In the genomic region with DNA sequence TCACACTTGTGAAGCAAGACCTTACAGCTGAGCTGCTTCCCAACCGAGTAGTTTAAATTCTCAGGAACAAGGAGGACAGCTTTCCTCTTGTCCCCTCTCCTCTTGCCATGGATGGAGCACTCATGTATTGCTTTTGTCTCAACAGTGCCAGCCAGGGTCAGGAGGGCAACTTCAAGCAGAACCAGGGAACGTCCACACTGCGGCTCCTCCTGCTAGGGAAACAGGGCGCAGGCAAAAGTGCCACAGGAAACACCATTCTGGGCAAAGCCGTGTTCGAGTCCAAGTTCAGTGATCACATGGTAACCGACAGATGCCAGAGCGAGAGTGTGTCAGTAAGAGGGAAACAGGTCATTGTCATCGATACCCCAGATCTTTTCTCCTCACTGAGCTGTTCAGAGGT, we compare ENCODE assay signal across 19 mouse cellular contexts. TPM values are rescaled to one million over a fixed set of nuclear protein-coding genes. Genes with fewer than 3 reads are reported as not detected.
"Had no signal": no experiment of that assay in that cellular context is flagged by ENCODE, and none has a peak within 500 bp of the region (broad histone marks: within the 10 kb centered on the region; RNA-seq: fewer than 3 reads in every experiment).

No protein-coding gene starts in this region.

- H3K36me3 ChIP-seq: midbrain, embryonic 10.5 days; midbrain, embryonic 12.5 days; neural tube, embryonic 13.5 days; neural tube, embryonic 15.5 days had no signal

- H3K27ac ChIP-seq: liver, embryonic 14.5 days; midbrain, embryonic 10.5 days; midbrain, embryonic 12.5 days; neural tube, embryonic 13.5 days; neural tube, embryonic 15.5 days had no signal

- H3K9ac ChIP-seq: liver, embryonic 14.5 days; lung, embryonic 14.5 days; midbrain, embryonic 12.5 days; neural tube, embryonic 13.5 days; neural tube, embryonic 15.5 days had no signal

- H3K4me3 ChIP-seq: midbrain, embryonic 10.5 days; midbrain, embryonic 12.5 days; myocyte; neural tube, embryonic 13.5 days; neural tube, embryonic 15.5 days had no signal

- DNase-seq: lung, adult 18-20 months; lung, embryonic 14.5 days; lung, postnatal 10 days; lung, postnatal 4 days; midbrain, embryonic 14.5 days; retina, postnatal 1 day; right cerebral cortex, adult 18-20 months; right cerebral cortex, postnatal 25 days; right cerebral cortex, postnatal 4 days; spleen, adult 18-20 months; thymus, adult 18-20 months; thymus, postnatal 25 days had no signal

- H3K4me1 ChIP-seq: midbrain, embryonic 10.5 days; neural tube, embryonic 13.5 days; neural tube, embryonic 15.5 days had no signal

- H3K27me3 ChIP-seq: neural tube, embryonic 13.5 days; neural tube, embryonic 15.5 days had no signal

RNA-seq across cellular contexts. Expression of a gene that starts 23.5 kb away (rescaled TPM):
- total RNA-seq: megakaryocyte, adult 5-6 weeks had no signal

RNA-seq across cellular contexts. Expression of a gene that starts 34.3 kb away (rescaled TPM):
- polyA plus RNA-seq: myocyte had no signal
